Mouse (Mus musculus) MEL (cell line): ENCODE results near the gene Slc39a7.

Experiments used
- CTCF ChIP-seq, 3 experiments: IDR thresholded peaks in 2 of 3; conservative IDR thresholded peaks in 1 of 3; 2 replicates each; pipeline ENCODE4 v1.5.1; 2011 to 2012; ENCODE audit warnings: low read length in 3 of 3, low read depth in 2 of 3, mild to moderate bottlenecking in 2 of 3, improper control_type of control experiment in 1 of 3, inconsistent platforms in 1 of 3, mixed read lengths in 1 of 3, moderate library complexity in 1 of 3; ENCODE audit not compliant: control insufficient read depth in 1 of 3, insufficient read depth in 1 of 3, poor library complexity in 1 of 3, severe bottlenecking in 1 of 3
- EP300 ChIP-seq, 2 experiments: IDR thresholded peaks; 2 replicates each; pipeline ENCODE4 v1.6.1; 2011; ENCODE audit warnings: improper control_type of control experiment in 2 of 2, low read length in 2 of 2, low read depth in 1 of 2, mild to moderate bottlenecking in 1 of 2
- MAFK ChIP-seq: IDR thresholded peaks from 2 replicates; pipeline ENCODE4 v1.6.1; 2011; ENCODE audit warnings: low read depth, mild to moderate bottlenecking, low read length, improper control_type of control experiment, borderline replicate concordance
- POLR2A ChIP-seq, 2 experiments: IDR thresholded peaks; 2 replicates each; pipeline ENCODE4 v1.6.1; 2011 to 2012; ENCODE audit warnings: low read length in 2 of 2, mild to moderate bottlenecking in 2 of 2, control low read depth in 1 of 2, improper control_type of control experiment in 1 of 2, low read depth in 1 of 2, moderate library complexity in 1 of 2; ENCODE audit not compliant: control insufficient read depth in 1 of 2, insufficient read depth in 1 of 2, poor library complexity in 1 of 2
- TAL1 ChIP-seq: IDR thresholded peaks from 2 replicates; pipeline ENCODE4 v1.6.1; 2012; ENCODE audit warnings: mild to moderate bottlenecking, inconsistent platforms, low read length, moderate library complexity, mixed read lengths
- TCF12 ChIP-seq: IDR thresholded peaks from 2 replicates; pipeline ENCODE4 v1.6.1; 2014; ENCODE audit warnings: low read depth, mild to moderate bottlenecking, inconsistent platforms, low read length, improper control_type of control experiment, moderate library complexity
- ZC3H11A ChIP-seq: IDR thresholded peaks from 2 replicates; pipeline ENCODE4 v1.6.1; 2012; ENCODE audit warnings: low read depth, mild to moderate bottlenecking, inconsistent platforms, low read length, improper control_type of control experiment

GRCm38 (mm10) chr17:34045941-34046340 is 14.5 kb upstream of the Slc39a7 start:
- no peak for TF ChIP-seq TCF12
- TF ChIP-seq CTCF (IDR thresholded peaks at IDR 0.05 in 2 of 3, conservative IDR thresholded peaks at IDR 0.05 in 1 of 3; ENCODE audit: control insufficient read depth in 1 of 3, insufficient read depth in 1 of 3, low read depth in 2 of 3, low read length in 3 of 3, poor library complexity in 1 of 3, severe bottlenecking in 1 of 3): no peak
- no peak for TF ChIP-seq MAFK
- no peak for TF ChIP-seq ZC3H11A
- no peak for TF ChIP-seq TAL1
- TF ChIP-seq POLR2A (IDR thresholded peaks at IDR 0.05; ENCODE audit: control insufficient read depth in 1 of 2, insufficient read depth in 1 of 2, low read depth in 1 of 2, low read length in 2 of 2, poor library complexity in 1 of 2): no peak
- TF ChIP-seq EP300 (IDR thresholded peaks at IDR 0.05; ENCODE audit: low read depth in 1 of 2, low read length in 2 of 2): no peak
